Mouse (Mus musculus) embryonic facial prominence, embryonic 15.5 days (tissue): ENCODE results near the gene Htr2a. TPM values are rescaled to one million over a fixed set of nuclear protein-coding genes. Genes with fewer than 3 reads are reported as not detected.

Experiments used
- ATAC-seq: fragments of 200-750 bp; cut with Nextera tagmentation; 2 replicates; pipeline ENCODE4 v1.8.0; 2017; ENCODE audit warnings: low read depth, moderate TSS enrichment; ENCODE audit not compliant: insufficient number of reproducible peaks, low FRiP score, low TSS enrichment
- H3K27ac ChIP-seq: fragments of 300-500 bp; sonication (generic); replicated peaks from 2 replicates; pipeline ENCODE4 v1.5.1; 2015; ENCODE audit warnings: mild to moderate bottlenecking, inconsistent platforms
- H3K27me3 ChIP-seq: fragments of 300-500 bp; sonication (generic); 2 replicates; pipeline ENCODE4 v1.6.1; 2015; ENCODE audit warnings: inconsistent platforms
- H3K36me3 ChIP-seq: fragments of 300-500 bp; sonication (generic); 2 replicates; pipeline ENCODE4 v1.6.1; 2015; ENCODE audit warnings: mild to moderate bottlenecking, inconsistent platforms
- H3K4me1 ChIP-seq: fragments of 300-500 bp; sonication (generic); 2 replicates; pipeline ENCODE4 v1.6.1; 2015; ENCODE audit warnings: inconsistent platforms
- H3K4me2 ChIP-seq: fragments of 300-500 bp; sonication (generic); replicated peaks from 2 replicates; pipeline ENCODE4 v1.6.1; 2015; ENCODE audit warnings: mild to moderate bottlenecking, inconsistent platforms
- H3K4me3 ChIP-seq: fragments of 300-500 bp; sonication (generic); replicated peaks from 2 replicates; pipeline ENCODE4 v1.5.1; 2015; ENCODE audit warnings: mild to moderate bottlenecking, inconsistent platforms
- H3K9ac ChIP-seq: fragments of 300-500 bp; sonication (generic); 2 replicates; pipeline ENCODE4 v1.6.1; 2015; ENCODE audit warnings: inconsistent platforms
- H3K9me3 ChIP-seq: fragments of 300-500 bp; sonication (generic); replicated peaks from 2 replicates; pipeline ENCODE4 v1.6.1; 2016; ENCODE audit warnings: inconsistent platforms
- WGBS: fragments of 180-500 bp; shearing (Covaris S2); methylation state at CpG from one replicate; pipeline ENCODE4 v1.1.7; 2015; 5-methylcytosine and 5-hydroxymethylcytosine counted together
- polyA plus RNA-seq: library from polyadenylated mRNA; unstranded; fragments of >200 nt; fragmentation: Nextera tagmentation; extraction: Ambion mirVana; gene quantifications from 2 replicates; pipeline ENCODE4 v1.2.1, GENCODE M21; 2015

Htr2a gene
- polyA plus RNA-seq = 0.55 and 0.71 TPM in 2 replicates

DNA sequence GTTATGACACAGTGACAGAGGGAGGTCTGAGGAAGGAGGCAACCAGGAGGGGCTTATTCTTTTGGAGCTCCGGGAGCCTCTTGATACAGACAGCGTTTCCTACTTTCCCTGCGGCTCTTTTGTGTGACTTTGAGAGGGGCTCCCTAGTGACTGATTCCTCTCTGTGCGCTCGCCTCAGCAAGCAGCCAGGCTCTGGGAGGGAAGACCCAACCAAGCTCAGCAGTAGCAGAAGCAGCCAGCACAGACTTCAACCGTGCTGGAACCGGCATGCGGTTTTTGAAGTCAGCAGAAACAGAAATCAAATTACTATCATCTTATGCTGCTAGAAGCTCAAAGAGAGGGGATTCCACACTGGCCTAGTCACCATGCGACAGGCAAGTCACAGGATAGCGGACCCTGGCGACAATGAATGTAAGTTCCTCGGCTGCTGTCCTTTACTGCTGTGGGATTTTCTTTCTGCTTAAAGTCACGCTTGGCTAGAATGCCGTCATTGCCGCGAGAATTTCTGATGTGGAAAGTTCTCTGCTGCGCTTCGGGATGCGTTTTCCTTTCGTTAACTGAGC lies at the start of gene Htr2a:
Htr2a (plus strand) TSS at position 22 of the 563 bp plus-strand sequence.
- Histone ChIP-seq H3K27ac (no peak within 1 kb of the TSS), H3K9ac (peak within 1 kb of the TSS; percentile 9; the same call in 1 of the 2 replicates), H3K9me3 (no peaks in the 10 kb centered on the region), H3K4me3 (peak within 1 kb of the TSS; percentile 46), H3K4me1 (peaks cover 16% of the 10 kb centered on the region), H3K4me2 (peak within 1 kb of the TSS; percentile 69), H3K36me3 (no peaks in the 10 kb centered on the region), H3K27me3 (0 out of 2 replicates have a peak, but pooled peaks cover 10% of the 10 kb centered on the region)
- WGBS = under 1% methylated on average over 20 of the region's 20 CpGs
- no peak for ATAC-seq

DNA sequence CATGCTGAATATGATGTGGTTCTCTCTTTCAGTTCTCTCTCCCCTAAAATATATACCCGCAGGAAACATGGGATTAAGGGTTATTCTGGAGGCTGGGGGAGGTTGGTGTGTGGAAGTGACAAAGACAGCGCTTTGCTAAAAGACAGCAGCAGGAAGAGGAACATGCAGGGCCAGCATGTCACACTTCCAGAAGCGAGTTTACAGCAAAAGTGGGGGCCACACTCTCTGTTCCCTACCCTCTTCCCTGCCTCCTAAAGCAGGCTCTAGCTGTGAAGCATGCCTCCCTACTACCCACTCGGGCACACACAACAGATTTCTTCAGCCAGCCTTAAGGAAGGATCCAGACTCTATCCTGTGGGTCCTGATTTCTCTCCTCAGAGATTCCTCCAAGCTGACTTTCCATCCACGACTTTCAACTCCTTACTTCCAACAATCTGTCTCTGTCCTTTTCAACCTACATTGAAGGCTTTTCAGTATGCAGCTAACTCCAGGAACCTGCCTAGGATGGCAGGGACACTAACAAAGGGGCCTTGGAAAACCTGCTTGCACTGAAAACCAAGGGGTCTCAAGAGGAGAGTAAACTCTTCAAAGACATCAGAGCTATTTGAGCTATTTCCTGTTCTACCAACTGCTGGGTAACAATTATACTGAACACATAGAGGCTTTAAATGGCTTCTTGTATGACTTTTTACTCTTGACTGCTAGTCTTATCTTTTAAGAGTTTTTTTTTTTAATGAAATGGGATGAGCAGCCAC lies 39.1 kb upstream of the Htr2a start:
- Histone ChIP-seq H3K27me3 (no peaks in the 10 kb centered on the region), H3K9me3 (no peaks in the 10 kb centered on the region), H3K4me3 (no peak overlapping the region), H3K9ac (no peak overlapping the region), H3K4me2 (no peak overlapping the region), H3K27ac (no peak overlapping the region), H3K36me3 (no peaks in the 10 kb centered on the region), H3K4me1 (no peaks in the 10 kb centered on the region)
- ATAC-seq = no peak
- WGBS = 63% methylated on average over 5 of the region's 5 CpGs

DNA sequence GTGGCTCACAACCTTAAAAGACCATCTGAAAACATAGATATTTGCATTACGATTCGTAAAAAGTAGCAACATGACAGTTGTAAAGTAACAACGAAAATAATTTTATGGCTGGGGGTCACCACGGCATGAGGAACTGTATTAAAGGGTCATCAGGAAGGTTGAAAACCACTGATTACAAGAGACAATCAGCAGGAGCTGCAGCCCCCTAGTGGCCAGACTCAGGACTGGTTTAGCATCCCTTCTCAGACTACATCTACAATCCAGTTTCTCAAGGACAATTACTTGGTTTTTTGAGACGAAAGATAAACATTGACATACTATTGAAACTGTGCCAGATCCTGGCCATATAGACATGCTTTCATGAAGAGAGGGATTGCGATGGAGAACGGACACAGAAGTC lies 38.1 kb upstream of the Htr2a start:
- 51% methylated on average over 7 of the region's 7 CpGs for WGBS

DNA sequence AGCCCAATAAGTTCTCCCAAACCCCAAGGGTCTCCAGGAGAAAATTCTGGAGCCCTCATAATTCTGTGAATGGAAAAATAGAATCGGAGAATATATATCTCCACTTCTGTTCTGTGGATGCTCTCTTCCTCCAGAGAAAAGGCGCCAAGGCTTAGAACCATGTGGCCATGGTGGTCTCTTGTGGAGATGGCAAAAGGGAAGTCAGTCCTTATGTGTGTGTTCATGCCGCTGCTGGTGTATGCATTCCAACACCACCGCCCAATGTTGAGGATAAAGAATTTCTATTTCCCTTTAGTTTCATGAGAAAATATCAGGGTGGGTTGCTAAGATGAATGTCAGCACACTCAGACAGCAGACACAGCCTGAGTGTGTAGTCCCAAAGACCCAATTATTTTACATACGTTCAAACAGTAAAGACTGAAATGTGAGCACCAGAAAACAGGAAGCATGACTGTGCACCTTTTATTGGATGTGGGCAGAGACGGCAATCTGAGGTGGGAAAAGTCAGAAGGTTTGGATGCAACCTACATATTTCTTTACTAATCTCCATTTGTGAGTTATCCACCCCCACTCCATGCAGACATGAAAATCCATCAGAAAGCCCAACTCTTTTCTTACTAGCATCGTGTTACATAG lies 37.4 kb upstream of the Htr2a start:
- Histone ChIP-seq H3K4me2 (no peak overlapping the region), H3K36me3 (no peaks in the 10 kb centered on the region), H3K4me1 (no peaks in the 10 kb centered on the region), H3K4me3 (no peak overlapping the region), H3K27me3 (no peaks in the 10 kb centered on the region), H3K9ac (no peak overlapping the region), H3K27ac (no peak overlapping the region), H3K9me3 (no peaks in the 10 kb centered on the region)
- WGBS = 74% methylated on average over 7 of the region's 7 CpGs
- ATAC-seq = no peak

More for the DNA sequence above, 38.1 kb upstream of the Htr2a start:
- H3K36me3 ChIP-seq = no peaks in the 10 kb centered on the region
- no peaks in the 10 kb centered on the region for H3K9me3 ChIP-seq
- H3K4me1 ChIP-seq = no peaks in the 10 kb centered on the region
- no peak overlapping the region for H3K9ac ChIP-seq
- no peaks in the 10 kb centered on the region for H3K27me3 ChIP-seq
- H3K4me3 ChIP-seq = no peak overlapping the region
- no peak overlapping the region for H3K27ac ChIP-seq
- ATAC-seq = no peak
- H3K4me2 ChIP-seq = no peak overlapping the region

DNA sequence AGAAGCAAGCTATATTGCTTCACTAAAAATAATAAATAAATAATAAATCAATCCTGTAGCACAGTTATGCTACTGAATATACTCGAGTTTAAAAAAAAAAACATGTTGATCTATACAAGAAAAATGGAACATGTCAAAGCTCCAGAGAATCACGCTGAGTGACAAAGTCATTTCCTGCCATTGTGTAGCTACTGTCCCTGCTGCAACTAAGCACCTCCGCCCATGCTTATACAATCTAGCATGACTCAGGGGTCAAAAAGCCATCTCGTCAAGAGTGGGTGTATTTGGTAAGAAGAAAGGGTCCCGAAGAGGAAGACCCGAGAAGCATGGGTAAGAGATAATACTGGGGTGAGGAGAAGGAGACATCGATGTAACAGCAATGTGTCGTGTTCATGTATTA lies 29.3 kb upstream of the Htr2a start:
- Histone ChIP-seq H3K27ac (no peak overlapping the region), H3K27me3 (no peaks in the 10 kb centered on the region), H3K4me2 (no peak overlapping the region), H3K4me1 (no peaks in the 10 kb centered on the region), H3K4me3 (no peak overlapping the region), H3K9ac (no peak overlapping the region), H3K36me3 (no peaks in the 10 kb centered on the region), H3K9me3 (no peaks in the 10 kb centered on the region)
- no peak for ATAC-seq
- WGBS = 79% methylated on average over 8 of the region's 8 CpGs

DNA sequence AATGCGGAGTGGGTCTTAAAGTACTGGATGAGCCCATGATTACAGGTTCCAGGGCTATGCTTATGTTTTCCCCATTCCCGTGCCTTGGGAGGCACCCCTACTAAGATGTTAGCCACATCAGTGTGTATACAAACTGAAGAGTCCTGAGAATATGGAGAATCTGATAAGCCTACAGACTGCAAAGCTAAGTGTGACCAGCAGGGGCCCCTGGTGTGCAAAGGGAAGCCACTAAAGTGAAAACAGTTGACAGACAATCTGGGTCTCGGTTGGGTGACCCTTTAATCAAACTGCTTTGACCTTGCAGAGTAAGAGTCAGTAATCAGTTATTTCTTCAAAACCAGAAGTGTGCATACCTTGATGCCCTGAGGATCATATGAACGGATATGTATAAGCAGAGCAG lies 21.8 kb upstream of the Htr2a start:
- no peak overlapping the region for H3K4me3 ChIP-seq
- WGBS = 52% methylated on average over 4 of the region's 4 CpGs
- no peak overlapping the region for H3K9ac ChIP-seq
- no peaks in the 10 kb centered on the region for H3K36me3 ChIP-seq
- no peaks in the 10 kb centered on the region for H3K4me1 ChIP-seq
- H3K27me3 ChIP-seq = no peaks in the 10 kb centered on the region
- no peaks in the 10 kb centered on the region for H3K9me3 ChIP-seq
- no peak for ATAC-seq
- no peak overlapping the region for H3K4me2 ChIP-seq
- H3K27ac ChIP-seq = no peak overlapping the region

DNA sequence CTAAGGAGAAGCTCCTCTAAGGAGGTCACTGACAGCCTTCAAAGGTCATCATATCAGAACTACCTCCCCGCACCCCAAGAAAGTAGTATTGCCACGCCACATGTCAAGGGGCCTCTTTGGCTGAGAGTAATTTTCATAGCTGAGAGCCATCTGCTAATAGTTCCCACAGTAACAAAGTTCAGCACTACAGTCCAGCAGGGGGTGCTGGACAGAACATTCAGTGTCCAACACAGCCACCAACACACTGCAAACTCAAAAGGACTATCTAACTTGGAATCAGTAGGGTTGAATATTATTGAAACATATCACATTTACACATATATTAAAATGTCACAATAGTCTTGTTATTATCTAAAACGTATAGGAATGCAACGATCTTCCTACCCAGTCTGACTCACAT lies 2.6 kb upstream of the Htr2a start:
- 79% methylated on average over 4 of the region's 4 CpGs for WGBS
- Histone ChIP-seq H3K27ac (no peak overlapping the region), H3K36me3 (no peaks in the 10 kb centered on the region), H3K9me3 (no peaks in the 10 kb centered on the region), H3K4me1 (peaks cover 13% of the 10 kb centered on the region), H3K4me2 (no peak overlapping the region), H3K27me3 (0 out of 2 replicates have a peak, but pooled peaks cover 7% of the 10 kb centered on the region), H3K4me3 (no peak overlapping the region), H3K9ac (no peak overlapping the region)
- no peak for ATAC-seq

DNA sequence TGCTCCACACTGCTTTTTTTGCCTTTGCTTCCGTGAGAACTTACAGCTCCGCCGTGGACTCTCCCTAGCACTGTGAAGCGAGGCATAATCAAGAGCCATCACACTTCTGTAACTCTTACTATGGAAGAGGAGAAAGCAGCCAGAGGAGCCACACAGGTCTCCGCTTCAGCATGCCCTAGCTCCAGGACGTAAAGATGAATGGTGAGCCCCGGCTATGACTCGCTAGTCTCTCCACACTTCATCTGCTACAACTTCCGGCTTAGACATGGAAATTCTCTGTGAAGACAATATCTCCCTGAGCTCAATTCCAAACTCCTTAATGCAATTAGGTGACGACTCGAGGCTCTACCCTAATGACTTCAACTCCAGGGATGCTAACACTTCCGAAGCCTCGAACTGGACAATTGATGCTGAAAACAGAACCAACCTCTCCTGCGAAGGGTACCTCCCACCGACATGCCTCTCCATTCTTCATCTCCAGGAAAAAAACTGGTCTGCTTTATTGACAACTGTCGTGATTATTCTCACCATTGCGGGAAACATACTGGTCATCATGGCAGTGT lies 1.1 kb downstream of the Htr2a start:
- peak overlapping the region; percentile 69 for H3K4me2 ChIP-seq
- H3K4me1 ChIP-seq = peaks cover 16% of the 10 kb centered on the region
- H3K9me3 ChIP-seq = no peaks in the 10 kb centered on the region
- WGBS = 14% methylated on average over 17 of the region's 17 CpGs
- H3K27me3 ChIP-seq = 0 out of 2 replicates have a peak, but pooled peaks cover 10% of the 10 kb centered on the region
- H3K36me3 ChIP-seq = no peaks in the 10 kb centered on the region
- no peak overlapping the region for H3K27ac ChIP-seq
- H3K4me3 ChIP-seq = peak overlapping the region; percentile 46
- no peak for ATAC-seq
- peak overlapping the region; percentile 9; the same call in 1 of the 2 replicates for H3K9ac ChIP-seq

DNA sequence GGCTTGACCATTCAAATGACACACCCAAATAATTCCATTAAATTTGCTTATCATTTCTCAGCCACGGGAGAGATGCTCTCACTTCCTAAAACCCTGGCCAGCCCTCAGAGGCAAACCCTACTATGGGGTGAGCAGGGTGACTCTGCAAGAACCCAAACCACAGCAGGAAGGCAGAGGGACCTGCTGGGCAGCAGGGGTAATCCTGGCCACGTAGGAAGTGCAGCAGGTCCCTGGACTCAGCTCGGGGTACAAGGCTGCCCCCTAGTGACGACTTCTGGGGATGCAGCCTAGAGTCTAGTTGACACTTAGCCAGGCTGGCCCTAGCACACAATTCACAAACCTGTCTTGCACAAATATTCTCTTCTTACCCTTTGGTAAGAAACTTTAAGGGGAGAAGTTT lies 2.7 kb downstream of the Htr2a start:
- Histone ChIP-seq H3K4me2 (peak overlapping the region; percentile 39), H3K36me3 (no peaks in the 10 kb centered on the region), H3K27me3 (0 out of 2 replicates have a peak, but pooled peaks cover 10% of the 10 kb centered on the region), H3K9ac (no peak overlapping the region), H3K27ac (no peak overlapping the region), H3K4me1 (peaks cover 16% of the 10 kb centered on the region), H3K9me3 (no peaks in the 10 kb centered on the region), H3K4me3 (peak overlapping the region; percentile 46)
- ATAC-seq = no peak
- WGBS = 4% methylated on average over 4 of the region's 4 CpGs

DNA sequence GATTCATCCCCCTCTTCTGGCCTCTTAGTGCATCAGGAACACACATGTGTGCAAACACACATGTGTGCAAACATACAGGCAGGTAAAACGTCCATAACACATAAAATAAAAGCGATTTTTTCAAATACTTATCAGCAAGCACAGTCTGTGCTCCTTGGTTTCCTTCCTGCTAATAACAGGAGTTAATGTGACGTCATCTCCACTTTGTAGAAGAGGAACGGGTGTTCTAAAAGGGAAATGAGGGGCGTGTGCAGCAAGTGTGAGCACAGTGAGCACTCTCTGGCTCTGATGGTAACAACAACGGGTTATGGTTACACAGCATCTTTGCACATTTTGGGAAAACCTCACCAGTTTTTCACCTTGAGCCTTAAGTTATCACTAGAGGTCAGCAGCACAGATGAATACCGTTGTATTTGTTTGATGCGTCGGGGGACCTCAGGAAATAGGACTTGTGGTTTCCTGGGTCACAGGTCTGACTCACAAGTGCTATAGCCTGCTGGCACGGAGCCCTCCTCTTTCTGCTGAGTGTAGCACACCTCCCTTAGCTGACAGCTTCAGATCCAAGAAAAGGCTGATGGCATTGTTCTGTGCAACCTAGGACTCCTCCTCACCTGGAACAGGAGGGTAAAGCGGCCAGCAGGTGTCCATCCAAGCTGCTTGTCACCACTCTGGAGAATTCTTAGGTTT lies 5.6 kb downstream of the Htr2a start:
- Histone ChIP-seq H3K9me3 (no peaks in the 10 kb centered on the region), H3K4me2 (no peak overlapping the region)
- ATAC-seq = 0 out of 2 replicates have a peak, but pooled peaks have one; percentile 11

DNA sequence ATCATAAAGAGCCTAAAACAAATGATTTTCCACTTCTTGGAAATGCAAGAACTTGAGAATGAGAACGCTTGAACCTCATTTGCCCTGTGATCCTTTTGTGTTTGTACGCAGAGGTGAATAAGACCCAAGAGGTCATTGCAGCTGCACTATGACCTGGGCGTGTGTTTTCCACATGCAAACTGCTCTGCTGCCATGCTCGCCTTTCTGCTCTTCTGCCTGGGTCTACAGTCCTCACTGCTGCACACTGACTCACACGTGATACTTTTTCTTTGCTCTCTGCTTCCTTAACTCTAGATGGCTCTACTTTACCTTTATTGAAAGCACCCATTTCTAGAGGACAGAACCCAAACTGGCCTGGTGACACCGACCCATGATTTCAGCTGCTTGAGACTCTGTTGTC lies 9.4 kb downstream of the Htr2a start:
- Histone ChIP-seq H3K4me3 (no peak overlapping the region), H3K27ac (no peak overlapping the region), H3K4me1 (no peaks in the 10 kb centered on the region; the same call in 1 of the 2 replicates), H3K9ac (no peak overlapping the region), H3K36me3 (no peaks in the 10 kb centered on the region), H3K27me3 (no peaks in the 10 kb centered on the region), H3K9me3 (no peaks in the 10 kb centered on the region), H3K4me2 (no peak overlapping the region)
- WGBS = 75% methylated on average over 6 of the region's 6 CpGs
- ATAC-seq = no peak

More for the DNA sequence above, 5.6 kb downstream of the Htr2a start:
- Histone ChIP-seq H3K4me1 (peaks cover 9% of the 10 kb centered on the region; the same call in 1 of the 2 replicates), H3K4me3 (no peak overlapping the region), H3K9ac (no peak overlapping the region), H3K27ac (no peak overlapping the region), H3K27me3 (0 out of 2 replicates have a peak, but pooled peaks cover 8% of the 10 kb centered on the region), H3K36me3 (no peaks in the 10 kb centered on the region)
- 63% methylated on average over 11 of the region's 11 CpGs for WGBS
